In the genomic region with DNA sequence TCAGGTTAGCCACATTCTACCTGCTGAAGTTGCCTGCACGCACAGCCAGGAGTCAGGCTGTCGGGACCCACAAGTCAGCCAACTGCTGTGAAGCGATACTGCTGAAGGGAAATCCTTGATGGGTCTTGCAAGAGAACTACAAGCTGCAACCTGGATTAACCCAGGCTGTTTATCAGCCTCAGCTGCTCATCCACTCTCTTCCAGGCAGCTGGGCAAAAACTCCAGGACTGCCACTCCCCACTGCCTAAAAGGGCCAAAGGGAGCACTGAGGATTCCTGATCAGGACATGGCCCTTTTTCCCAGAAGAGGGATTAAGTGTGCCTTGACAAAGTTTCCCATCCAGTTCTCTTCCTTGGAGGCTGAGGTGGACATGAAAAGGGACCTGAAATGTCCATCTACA, we compare ENCODE assay signal across 22 mouse cellular contexts. TPM values are rescaled to one million over a fixed set of nuclear protein-coding genes. Genes with fewer than 3 reads are reported as not detected.
DNase-seq lines count a peak whose midpoint lies in the region; ATAC-seq lines count a peak whose summit lies in the region.
"Had no signal": no experiment of that assay in that cellular context is flagged by ENCODE, and none has a peak within 500 bp of the region (broad histone marks: within the 10 kb centered on the region; RNA-seq: fewer than 3 reads in every experiment).

No protein-coding gene starts in this region.

- no peak overlapping the region for H3K4me3 ChIP-seq in heart, embryonic 10.5 days
- H3K4me3 ChIP-seq in midbrain, embryonic 11.5 days (ENCODE audit: low read depth, low read length): no peak overlapping the region
- H3K4me3 ChIP-seq in midbrain, embryonic 16.5 days (ENCODE audit: low read depth, low read length): no peak overlapping the region
- no peak overlapping the region for H3K4me3 ChIP-seq in hindbrain, embryonic 11.5 days (ENCODE audit: low read depth, low read length)
- H3K4me3 ChIP-seq in hindbrain, embryonic 10.5 days: no peak overlapping the region
- H3K4me3 ChIP-seq: left cerebral cortex, adult 2 months; neural tube, embryonic 15.5 days had no signal

- no peak overlapping the region for H3K27ac ChIP-seq in heart, embryonic 10.5 days
- H3K27ac ChIP-seq in midbrain, embryonic 11.5 days (ENCODE audit: low read depth, low read length): no peak overlapping the region
- no peak overlapping the region for H3K27ac ChIP-seq in midbrain, embryonic 16.5 days (ENCODE audit: low read length)
- no peak overlapping the region for H3K27ac ChIP-seq in hindbrain, embryonic 11.5 days (ENCODE audit: low read depth, low read length)
- H3K27ac ChIP-seq in hindbrain, embryonic 10.5 days: no peak overlapping the region
- H3K27ac ChIP-seq: hindbrain, embryonic 14.5 days; left cerebral cortex, adult 2 months; macrophage; neural tube, embryonic 15.5 days had no signal

- no peak for ATAC-seq in midbrain, embryonic 11.5 days (ENCODE audit: low FRiP score)
- no peak for ATAC-seq in midbrain, embryonic 16.5 days
- ATAC-seq in hindbrain, embryonic 11.5 days (ENCODE audit: low FRiP score): no peak
- ATAC-seq: forebrain, embryonic 16.5 days; inflammation-experienced regulatory T-cells, adult 6 months; lung, postnatal 0 days had no signal

- no peak overlapping the region for H3K9ac ChIP-seq in midbrain, embryonic 11.5 days (ENCODE audit: low read length)
- no peak overlapping the region for H3K9ac ChIP-seq in midbrain, embryonic 16.5 days (ENCODE audit: low read depth, low read length)
- no peak overlapping the region for H3K9ac ChIP-seq in hindbrain, embryonic 11.5 days (ENCODE audit: low read depth, low read length)
- H3K9ac ChIP-seq: hindbrain, embryonic 14.5 days; neural tube, embryonic 15.5 days had no signal

- 72% methylated on average over 3 of the region's 3 CpGs for WGBS in heart, embryonic 10.5 days
- 92% methylated on average over 3 of the region's 3 CpGs for WGBS in midbrain, embryonic 11.5 days
- WGBS in midbrain, embryonic 16.5 days: 81% methylated on average over 3 of the region's 3 CpGs
- WGBS in hindbrain, embryonic 11.5 days: 86% methylated on average over 3 of the region's 3 CpGs
- 88% methylated on average over 3 of the region's 3 CpGs for WGBS in hindbrain, embryonic 10.5 days

- no peaks in the 10 kb centered on the region for H3K9me3 ChIP-seq in heart, embryonic 10.5 days
- no peaks in the 10 kb centered on the region for H3K9me3 ChIP-seq in midbrain, embryonic 11.5 days (ENCODE audit: control insufficient read depth, low read length)
- no peaks in the 10 kb centered on the region for H3K9me3 ChIP-seq in midbrain, embryonic 16.5 days (replicated peaks; ENCODE audit: control insufficient read depth, low read length, poor library complexity, severe bottlenecking)
- H3K9me3 ChIP-seq in hindbrain, embryonic 11.5 days (ENCODE audit: control insufficient read depth, low read length): no peaks in the 10 kb centered on the region
- no peaks in the 10 kb centered on the region for H3K9me3 ChIP-seq in hindbrain, embryonic 10.5 days
- H3K9me3 ChIP-seq: neural tube, embryonic 15.5 days had no signal

- no peak overlapping the region for H3K4me2 ChIP-seq in midbrain, embryonic 11.5 days
- H3K4me2 ChIP-seq in midbrain, embryonic 16.5 days (ENCODE audit: low read length): no peak overlapping the region
- no peak overlapping the region for H3K4me2 ChIP-seq in hindbrain, embryonic 11.5 days (replicated peaks; ENCODE audit: low read depth, low read length)
- H3K4me2 ChIP-seq: hindbrain, embryonic 14.5 days; neural tube, embryonic 15.5 days had no signal

- DNase-seq in heart, embryonic 10.5 days (ENCODE audit: low spot score): peak; percentile 38
- DNase-seq in heart, adult 8-10 months (ENCODE audit: low spot score): no peak
- peak; percentile 10 for DNase-seq in midbrain, embryonic 11.5 days (ENCODE audit: low spot score, missing footprints)
- DNase-seq in skeletal muscle tissue, adult 2 months (ENCODE audit: low read depth, low spot score): peak; percentile 58
- no peak for DNase-seq in hindbrain, embryonic 11.5 days (ENCODE audit: low spot score)
- no peak for DNase-seq in hindbrain, embryonic 10.5 days (ENCODE audit: low spot score)
- DNase-seq: adrenal gland, postnatal 10 days; cerebellum, adult 2 months; cerebellum, postnatal 36 days; embryo, embryonic 11 days; kidney, adult 9 months; right cerebral cortex, adult 18-20 months; right cerebral cortex, postnatal 4 days; thymus, postnatal 14 days had no signal

- H3K36me3 ChIP-seq in heart, embryonic 10.5 days: no peaks in the 10 kb centered on the region
- H3K36me3 ChIP-seq in midbrain, embryonic 11.5 days (ENCODE audit: control insufficient read depth, insufficient read depth, low read length): no peaks in the 10 kb centered on the region
- no peaks in the 10 kb centered on the region for H3K36me3 ChIP-seq in midbrain, embryonic 16.5 days (ENCODE audit: control insufficient read depth, insufficient read depth, low read length)
- no peaks in the 10 kb centered on the region for H3K36me3 ChIP-seq in hindbrain, embryonic 11.5 days (ENCODE audit: control insufficient read depth, insufficient read depth, low read length)
- H3K36me3 ChIP-seq in hindbrain, embryonic 10.5 days: no peaks in the 10 kb centered on the region
- H3K36me3 ChIP-seq: neural tube, embryonic 15.5 days had no signal

- no peaks in the 10 kb centered on the region for H3K27me3 ChIP-seq in heart, embryonic 10.5 days (ENCODE audit: insufficient read depth, poor library complexity, severe bottlenecking)
- H3K27me3 ChIP-seq in midbrain, embryonic 11.5 days (ENCODE audit: control insufficient read depth, insufficient read depth, low read length): no peaks in the 10 kb centered on the region
- no peaks in the 10 kb centered on the region for H3K27me3 ChIP-seq in midbrain, embryonic 16.5 days (ENCODE audit: control insufficient read depth, insufficient read depth, low read depth, low read length)
- no peaks in the 10 kb centered on the region for H3K27me3 ChIP-seq in hindbrain, embryonic 11.5 days (ENCODE audit: control insufficient read depth, insufficient read depth, low read length)
- H3K27me3 ChIP-seq in hindbrain, embryonic 10.5 days (ENCODE audit: insufficient read depth, poor library complexity, severe bottlenecking): no peaks in the 10 kb centered on the region
- H3K27me3 ChIP-seq: neural tube, embryonic 15.5 days had no signal

- H3K4me1 ChIP-seq in heart, embryonic 10.5 days: peaks cover 21% of the 10 kb centered on the region
- H3K4me1 ChIP-seq in midbrain, embryonic 11.5 days (ENCODE audit: control insufficient read depth, insufficient read depth, low read length): no peaks in the 10 kb centered on the region
- no peaks in the 10 kb centered on the region for H3K4me1 ChIP-seq in midbrain, embryonic 16.5 days (ENCODE audit: control insufficient read depth, insufficient read depth, low read length)
- H3K4me1 ChIP-seq in hindbrain, embryonic 11.5 days (replicated peaks; ENCODE audit: control insufficient read depth, insufficient read depth, low read length): no peaks in the 10 kb centered on the region
- no peaks in the 10 kb centered on the region for H3K4me1 ChIP-seq in hindbrain, embryonic 10.5 days (replicated peaks)

RNA-seq across cellular contexts. Expression of a gene that starts 15.0 kb away (rescaled TPM):
- 29.2 and 30.1 TPM in 2 replicates for polyA plus RNA-seq in heart, embryonic 10.5 days (2016; fragmentation: Nextera tagmentation; extraction: Ambion mirVana)
- 10 to 100 TPM; 30.3 to 39.6 (median 36.3) TPM for total RNA-seq in heart, adult 8-10 months (2022)
- 15.1 and 16.7 TPM in 2 replicates for polyA plus RNA-seq in midbrain, embryonic 11.5 days (2014; fragmentation: Nextera tagmentation; extraction: Ambion mirVana)
- polyA plus RNA-seq in midbrain, embryonic 16.5 days (2015; fragmentation: Nextera tagmentation; extraction: Ambion mirVana): 26.9 and 28.8 TPM in 2 replicates
- polyA plus RNA-seq in hindbrain, embryonic 11.5 days (2014; fragmentation: Nextera tagmentation; extraction: Ambion mirVana): 14.6 and 15.2 TPM in 2 replicates
- 14.9 and 15.0 TPM in 2 replicates for polyA plus RNA-seq in hindbrain, embryonic 10.5 days (2016; fragmentation: Nextera tagmentation; extraction: Ambion mirVana)

RNA-seq across cellular contexts. Expression of a gene that starts 15.2 kb away (rescaled TPM):
- polyA plus RNA-seq in heart, embryonic 10.5 days (2016; fragmentation: Nextera tagmentation; extraction: Ambion mirVana): 9.2 and 9.7 TPM in 2 replicates
- 10 to 100 TPM; 23.6 to 31.0 (median 28.6) TPM for total RNA-seq in heart, adult 8-10 months (2022)
- 2.0 and 2.6 TPM in 2 replicates for polyA plus RNA-seq in midbrain, embryonic 11.5 days (2014; fragmentation: Nextera tagmentation; extraction: Ambion mirVana)
- 1.6 and 1.7 TPM in 2 replicates for polyA plus RNA-seq in midbrain, embryonic 16.5 days (2015; fragmentation: Nextera tagmentation; extraction: Ambion mirVana)
- polyA plus RNA-seq in hindbrain, embryonic 11.5 days (2014; fragmentation: Nextera tagmentation; extraction: Ambion mirVana): 3.8 and 4.0 TPM in 2 replicates
- 3.0 and 4.4 TPM in 2 replicates for polyA plus RNA-seq in hindbrain, embryonic 10.5 days (2016; fragmentation: Nextera tagmentation; extraction: Ambion mirVana)
- polyA plus RNA-seq: inflammation-experienced regulatory T-cells, adult 6 months had no signal

Comparison
In these comparisons a context has a peak if more than half of its experiments do, and no peak if none do; other contexts are left out.
1. DNase-seq: peak in heart, embryonic 10.5 days (single experiment), midbrain, embryonic 11.5 days (single experiment) and skeletal muscle tissue, adult 2 months (single experiment); none in heart, adult 8-10 months (single experiment), hindbrain, embryonic 11.5 days (single experiment) and hindbrain, embryonic 10.5 days (single experiment).